Mouse (Mus musculus) limb, embryonic 11.5 days (tissue): ENCODE measurements at regions not wholly inside any gene's neighbourhood (a gene's known extent, or its start where the extent isn't known, plus 50 kb on each side); places are given as distances from the start of the nearest gene placed in this dataset.
A peak's percentile ranks its signal among the peaks of the same experiment; 100 is the strongest.

Experiments used
- ATAC-seq: fragments of 200-750 bp; cut with Nextera tagmentation; 2 replicates; pipeline ENCODE4 v1.8.0; 2017; ENCODE audit warnings: low read depth; ENCODE audit not compliant: insufficient number of reproducible peaks, low FRiP score, low TSS enrichment
- DNase-seq: peaks from one replicate; pipeline ENCODE4 v3.0.0-alpha.2; 2015; ENCODE audit warnings: low spot score
- H3K27ac ChIP-seq: fragments of 300-500 bp; sonication (generic); replicated peaks from 2 replicates; pipeline ENCODE4 v1.5.1; 2014; ENCODE audit warnings: low read depth, mild to moderate bottlenecking, low read length
- H3K27me3 ChIP-seq: fragments of 300-500 bp; sonication (generic); 2 replicates; pipeline ENCODE4 v1.6.1; 2014; ENCODE audit warnings: mild to moderate bottlenecking, low read length, mixed read lengths; ENCODE audit not compliant: control insufficient read depth, insufficient read depth
- H3K36me3 ChIP-seq: fragments of 300-500 bp; sonication (generic); 2 replicates; pipeline ENCODE4 v1.6.1; 2014; ENCODE audit warnings: mild to moderate bottlenecking, low read length, moderate library complexity, mixed read lengths; ENCODE audit not compliant: control insufficient read depth, insufficient read depth
- H3K4me1 ChIP-seq: fragments of 300-500 bp; sonication (generic); 2 replicates; pipeline ENCODE4 v1.6.1; 2014; ENCODE audit warnings: low read length, mixed read lengths; ENCODE audit not compliant: control insufficient read depth, insufficient read depth
- H3K4me2 ChIP-seq: fragments of 300-500 bp; sonication (generic); 2 replicates; pipeline ENCODE4 v1.6.1; 2014; ENCODE audit warnings: low read depth, mild to moderate bottlenecking, moderate library complexity; ENCODE audit not compliant: severe bottlenecking
- H3K4me3 ChIP-seq: fragments of 300-500 bp; sonication (generic); 2 replicates; pipeline ENCODE4 v1.5.1; 2014; ENCODE audit warnings: low read depth, low read length
- H3K9ac ChIP-seq: fragments of 300-500 bp; sonication (generic); 2 replicates; pipeline ENCODE4 v1.6.1; 2014; ENCODE audit warnings: mild to moderate bottlenecking, low read length
- H3K9me3 ChIP-seq: fragments of 300-500 bp; sonication (generic); 2 replicates; pipeline ENCODE4 v1.6.1; 2016; ENCODE audit warnings: low read length; ENCODE audit not compliant: control insufficient read depth
- WGBS: fragments of 180-500 bp; shearing (Covaris S2); extraction: QIAGEN DNeasy Blood & Tissue Kit; methylation state at CpG from one replicate; pipeline ENCODE4 v1.1.7; 2014; 5-methylcytosine and 5-hydroxymethylcytosine counted together

DNA sequence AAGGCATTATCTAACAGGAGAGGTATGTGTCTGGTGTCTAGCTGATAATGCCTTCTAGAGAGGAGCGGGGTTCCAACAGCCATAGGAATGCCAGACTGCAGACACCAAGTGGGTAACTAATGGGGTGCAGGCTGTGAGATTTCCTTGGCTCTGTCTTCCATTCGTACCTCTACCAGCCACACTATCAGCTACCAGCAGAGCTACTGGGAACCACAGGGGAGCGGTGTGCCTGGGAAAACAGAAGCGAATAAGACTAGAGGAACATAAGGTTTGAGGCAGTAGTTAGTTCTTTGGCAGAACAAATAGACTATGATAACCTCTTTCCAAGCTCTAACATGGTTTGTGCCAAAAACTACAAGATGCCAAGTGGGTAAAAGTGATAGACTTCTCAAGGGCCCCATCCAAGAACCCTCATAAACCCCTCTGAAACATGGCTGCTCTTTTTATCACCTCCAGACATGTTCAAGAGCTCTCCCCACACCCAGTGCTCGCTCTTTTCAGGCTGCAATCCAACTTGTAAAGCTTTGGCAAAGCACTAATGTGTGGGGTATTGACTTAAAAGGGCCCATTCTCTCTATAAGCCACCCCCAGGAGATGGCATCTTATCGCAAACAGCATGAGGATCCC, 126.3 kb upstream of the Cdc42ep3 start:
- Histone ChIP-seq H3K9me3 (no peaks in the 10 kb centered on the region), H3K4me1 (no peaks in the 10 kb centered on the region), H3K36me3 (no peaks in the 10 kb centered on the region), H3K4me2 (no peak overlapping the region), H3K9ac (no peak overlapping the region), H3K27ac (no peak overlapping the region), H3K4me3 (no peak overlapping the region), H3K27me3 (no peaks in the 10 kb centered on the region)
- ATAC-seq (no peak), DNase-seq (no peak)
- 92% methylated on average over 6 of the region's 6 CpGs for WGBS

GRCm38 (mm10) chr17:79481936-79482335, 127.0 kb upstream of the Cdc42ep3 start:
- H3K27me3 ChIP-seq: no peaks in the 10 kb centered on the region
- H3K27ac ChIP-seq: no peak overlapping the region
- no peaks in the 10 kb centered on the region for H3K4me1 ChIP-seq
- DNase-seq: no peak
- H3K36me3 ChIP-seq: no peaks in the 10 kb centered on the region
- no peaks in the 10 kb centered on the region for H3K9me3 ChIP-seq
- no peak overlapping the region for H3K4me3 ChIP-seq
- ATAC-seq: no peak
- 82% methylated on average over 4 of the region's 4 CpGs for WGBS
- H3K9ac ChIP-seq: no peak overlapping the region
- H3K4me2 ChIP-seq: no peak overlapping the region

GRCm38 (mm10) chr17:79485239-79485638, 126.4 kb upstream of the Rmdn2 start:
- no peak overlapping the region for H3K27ac ChIP-seq
- no peaks in the 10 kb centered on the region for H3K27me3 ChIP-seq
- H3K9ac ChIP-seq: no peak overlapping the region
- H3K4me1 ChIP-seq: no peaks in the 10 kb centered on the region
- ATAC-seq (no peak), DNase-seq (no peak)
- no peaks in the 10 kb centered on the region for H3K36me3 ChIP-seq
- H3K9me3 ChIP-seq: no peaks in the 10 kb centered on the region
- WGBS: 85% methylated on average over 5 of the region's 5 CpGs
- H3K4me3 ChIP-seq: no peak overlapping the region
- H3K4me2 ChIP-seq: no peak overlapping the region

DNA sequence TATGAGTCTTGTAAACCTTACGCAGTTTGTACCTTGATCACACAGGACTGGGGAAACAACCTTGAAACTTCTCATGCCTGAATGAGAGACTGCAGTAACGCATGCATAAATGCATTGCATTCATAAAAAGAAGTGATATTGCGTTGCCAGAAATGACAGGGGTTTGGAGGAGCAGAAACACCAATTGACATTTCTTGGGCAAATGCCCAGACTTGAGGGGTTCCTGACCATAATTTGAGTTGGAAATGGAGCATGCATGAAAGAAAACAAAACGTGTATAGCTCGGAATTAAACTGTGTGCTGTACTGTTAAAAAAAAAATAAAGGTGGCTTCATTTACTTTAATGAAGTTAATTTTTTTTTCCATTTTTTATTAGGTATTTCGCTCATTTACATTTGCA, 122.4 kb upstream of the Rmdn2 start:
- ATAC-seq: no peak

DNA sequence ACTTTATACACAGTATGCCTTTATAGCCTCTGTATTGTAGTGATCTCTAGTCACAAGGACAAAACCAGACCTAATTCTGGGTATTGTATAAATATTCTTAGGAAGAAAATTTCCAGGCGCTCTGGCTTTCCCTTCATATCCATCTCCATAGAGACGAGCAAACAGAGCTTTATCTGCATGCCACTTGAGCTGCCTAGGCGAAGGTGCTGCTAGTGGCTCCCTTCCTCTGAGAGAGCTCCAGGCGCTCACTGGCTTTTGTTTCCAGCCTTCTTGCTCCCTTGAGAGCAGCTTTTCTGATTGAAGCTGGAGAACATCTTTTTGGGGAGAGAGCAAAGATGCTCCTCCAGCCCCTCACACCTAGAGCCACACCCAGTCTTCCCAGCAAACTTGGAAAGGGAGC, 114.0 kb upstream of the Rmdn2 start:
- no peak overlapping the region for H3K27ac ChIP-seq

More for the DNA sequence above, 122.4 kb upstream of the Rmdn2 start:
- Histone ChIP-seq H3K27ac (no peak overlapping the region), H3K9me3 (no peaks in the 10 kb centered on the region), H3K4me1 (no peaks in the 10 kb centered on the region), H3K36me3 (no peaks in the 10 kb centered on the region), H3K4me2 (no peak overlapping the region), H3K4me3 (no peak overlapping the region), H3K9ac (no peak overlapping the region), H3K27me3 (no peaks in the 10 kb centered on the region)
- DNase-seq: no peak
- WGBS: 91% methylated on average over 6 of the region's 6 CpGs

GRCm38 (mm10) chr17:79498321-79498720, 113.3 kb upstream of the Rmdn2 start:
- DNase-seq: no peak
- H3K36me3 ChIP-seq: no peaks in the 10 kb centered on the region
- no peak overlapping the region for H3K27ac ChIP-seq
- no peak for ATAC-seq
- H3K4me1 ChIP-seq: peaks cover 3% of the 10 kb centered on the region; the same call in 1 of the 2 replicates
- no peak overlapping the region for H3K9ac ChIP-seq
- H3K27me3 ChIP-seq: no peaks in the 10 kb centered on the region
- no peak overlapping the region for H3K4me3 ChIP-seq
- H3K4me2 ChIP-seq: no peak overlapping the region
- no peaks in the 10 kb centered on the region for H3K9me3 ChIP-seq
- WGBS: 95% methylated on average over 9 of the region's 9 CpGs

More for the DNA sequence above, 114.0 kb upstream of the Rmdn2 start:
- no peak for DNase-seq
- H3K4me3 ChIP-seq: no peak overlapping the region
- no peak overlapping the region for H3K4me2 ChIP-seq
- 87% methylated on average over 4 of the region's 4 CpGs for WGBS
- peaks cover 3% of the 10 kb centered on the region; the same call in 1 of the 2 replicates for H3K4me1 ChIP-seq
- H3K9me3 ChIP-seq: no peaks in the 10 kb centered on the region
- no peak overlapping the region for H3K9ac ChIP-seq
- no peaks in the 10 kb centered on the region for H3K36me3 ChIP-seq
- no peaks in the 10 kb centered on the region for H3K27me3 ChIP-seq
- ATAC-seq: no peak

- Histone ChIP-seq H3K4me2 (no peak overlapping the region), H3K9ac (no peak overlapping the region), H3K36me3 (no peaks in the 10 kb centered on the region), H3K27me3 (no peaks in the 10 kb centered on the region), H3K4me3 (no peak overlapping the region), H3K9me3 (no peaks in the 10 kb centered on the region), H3K4me1 (peaks cover 3% of the 10 kb centered on the region; the same call in 1 of the 2 replicates), H3K27ac (no peak overlapping the region)
- ATAC-seq (peak; percentile 76), DNase-seq (peak; percentile 64)
- WGBS: 15% methylated on average over 1 of the region's 1 CpGs
These were observed 110.6 kb upstream of the Rmdn2 start for GRCm38 (mm10) chr17:79501031-79501474.

- ATAC-seq (no peak), DNase-seq (no peak)
- Histone ChIP-seq H3K27me3 (no peaks in the 10 kb centered on the region), H3K36me3 (no peaks in the 10 kb centered on the region), H3K4me3 (no peak overlapping the region), H3K27ac (no peak overlapping the region), H3K9ac (no peak overlapping the region), H3K9me3 (no peaks in the 10 kb centered on the region), H3K4me2 (no peak overlapping the region), H3K4me1 (peaks cover 3% of the 10 kb centered on the region; the same call in 1 of the 2 replicates)
- WGBS: 71% methylated on average over 2 of the region's 2 CpGs
These were observed 109.7 kb upstream of the Rmdn2 start for GRCm38 (mm10) chr17:79501926-79502325.

DNA sequence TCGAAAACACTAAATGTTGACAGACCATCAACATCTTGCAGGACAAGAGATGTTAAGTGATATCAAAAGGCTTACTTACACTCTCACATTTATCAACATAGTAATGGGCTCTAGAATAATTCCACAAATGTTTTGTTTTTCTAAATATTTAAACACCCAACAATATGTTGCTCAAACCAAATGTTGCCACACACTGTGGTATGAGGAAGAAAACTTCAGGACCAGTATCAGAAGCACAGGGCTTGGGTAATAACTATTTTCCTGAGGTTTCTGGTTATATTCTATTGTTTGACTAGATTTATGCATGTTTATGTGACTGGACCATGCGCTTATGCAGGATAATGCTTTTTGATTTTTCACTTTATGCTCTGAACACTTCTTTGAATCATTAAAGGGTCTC, 108.6 kb upstream of the Rmdn2 start:
- H3K9me3 ChIP-seq: no peaks in the 10 kb centered on the region
- no peaks in the 10 kb centered on the region for H3K27me3 ChIP-seq

More for the DNA sequence above, 108.6 kb upstream of the Rmdn2 start:
- ATAC-seq (no peak), DNase-seq (no peak)
- H3K4me2 ChIP-seq: no peak overlapping the region
- 91% methylated on average over 2 of the region's 2 CpGs for WGBS
- peaks cover 3% of the 10 kb centered on the region; the same call in 1 of the 2 replicates for H3K4me1 ChIP-seq
- H3K9ac ChIP-seq: no peak overlapping the region
- H3K4me3 ChIP-seq: no peak overlapping the region
- H3K36me3 ChIP-seq: no peaks in the 10 kb centered on the region
- no peak overlapping the region for H3K27ac ChIP-seq
